ENCODE assay signal across 9 mouse cellular contexts in the genomic region with DNA sequence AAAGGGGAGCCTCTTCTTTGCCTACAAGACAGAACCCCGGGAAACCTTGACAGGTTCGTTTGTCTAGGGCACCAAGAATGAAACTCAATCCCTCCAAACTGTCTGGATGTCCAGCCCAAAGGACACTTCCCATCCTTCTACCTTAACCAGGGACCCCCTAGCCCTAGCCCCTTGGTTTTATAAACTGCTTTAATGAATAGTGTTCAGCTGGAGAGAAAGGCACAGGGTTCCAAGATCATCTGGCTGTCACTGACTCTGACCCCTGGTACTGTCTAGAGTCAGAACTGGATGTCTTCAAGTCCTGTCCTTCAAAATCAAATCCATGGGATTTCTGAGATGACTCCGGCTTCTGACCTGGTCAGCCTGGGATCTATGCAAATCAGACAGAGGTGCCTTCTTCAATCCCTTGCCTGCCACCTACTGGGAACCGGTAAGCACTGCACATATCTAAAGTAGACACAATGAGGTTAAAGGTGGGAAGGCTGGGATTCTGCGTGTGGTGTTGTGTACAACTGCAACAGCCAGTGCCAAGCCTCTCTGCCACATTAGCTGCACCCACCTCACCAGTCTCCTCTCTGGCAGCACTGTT. TPM values are rescaled to one million over a fixed set of nuclear protein-coding genes. Genes with fewer than 3 reads are reported as not detected.
DNase-seq lines count a peak whose midpoint lies in the region; ATAC-seq and TF ChIP-seq lines count a peak whose summit lies in the region.
"Had no signal": no experiment of that assay in that cellular context is flagged by ENCODE, and none has a peak within 500 bp of the region (broad histone marks: within the 10 kb centered on the region; RNA-seq: fewer than 3 reads in every experiment).

No protein-coding gene starts in this region.

- TF ChIP-seq CTCF in bone marrow, adult 2 months (IDR thresholded peaks at IDR 0.05; ENCODE audit: control insufficient read depth, insufficient read depth, low read length): peak; percentile 53
- TF ChIP-seq CTCF in embryonic fibroblast, embryonic 13.5 days (IDR thresholded peaks at IDR 0.05; ENCODE audit: borderline replicate concordance, insufficient read depth, low read length): peak; percentile 48; the same call in 1 of the 2 replicates

- H3K9ac ChIP-seq in hindbrain, embryonic 12.5 days: no peak overlapping the region
- no peak overlapping the region for H3K9ac ChIP-seq in midbrain, embryonic 11.5 days (ENCODE audit: low read length)
- H3K9ac ChIP-seq: limb, embryonic 12.5 days had no signal

- H3K27me3 ChIP-seq in hindbrain, embryonic 12.5 days: peaks cover 1% of the 10 kb centered on the region
- no peaks in the 10 kb centered on the region; the same call in 1 of the 2 replicates for H3K27me3 ChIP-seq in midbrain, embryonic 11.5 days (ENCODE audit: control insufficient read depth, insufficient read depth, low read length)

- no peaks in the 10 kb centered on the region for H3K9me3 ChIP-seq in hindbrain, embryonic 12.5 days (replicated peaks)
- no peaks in the 10 kb centered on the region for H3K9me3 ChIP-seq in midbrain, embryonic 11.5 days (ENCODE audit: control insufficient read depth, low read length)
- H3K9me3 ChIP-seq: limb, embryonic 12.5 days had no signal

- no peak for TF ChIP-seq POLR2A in bone marrow, adult 2 months (IDR thresholded peaks at IDR 0.05; ENCODE audit: borderline replicate concordance, control insufficient read depth, low read depth, low read length)
- no peak for TF ChIP-seq POLR2A in embryonic fibroblast, embryonic 13.5 days (IDR thresholded peaks at IDR 0.05; ENCODE audit: low read depth, low read length)

- peak; percentile 67 for DNase-seq in layer of hippocampus, adult 11-12 months (ENCODE audit: low spot score)
- no peak for DNase-seq in layer of hippocampus, adult 9-10 months (ENCODE audit: low spot score)
- DNase-seq in left cerebral cortex, adult 18-20 months (ENCODE audit: low spot score in 2 of 2): peak; percentile 64 to 72
- peak; percentile 91 for DNase-seq in midbrain, embryonic 11.5 days (ENCODE audit: low spot score, missing footprints)
- peak; percentile 22 to 66 for DNase-seq in spleen, postnatal 10 days (ENCODE audit: low spot score in 2 of 2)

- WGBS in bone marrow, adult 2 months: 12% methylated on average over 5 of the region's 5 CpGs
- 31% methylated on average over 5 of the region's 5 CpGs for WGBS in hindbrain, embryonic 12.5 days
- 30% methylated on average over 5 of the region's 5 CpGs for WGBS in midbrain, embryonic 11.5 days

- no peak overlapping the region for H3K4me3 ChIP-seq in bone marrow, adult 2 months (replicated peaks; ENCODE audit: control insufficient read depth, low read depth, low read length)
- H3K4me3 ChIP-seq in embryonic fibroblast, embryonic 13.5 days (ENCODE audit: insufficient read depth, low read length): no peak overlapping the region
- H3K4me3 ChIP-seq in hindbrain, embryonic 12.5 days: no peak overlapping the region
- H3K4me3 ChIP-seq in midbrain, embryonic 11.5 days (ENCODE audit: low read depth, low read length): no peak overlapping the region
- H3K4me3 ChIP-seq: limb, embryonic 12.5 days had no signal

- H3K4me1 ChIP-seq in bone marrow, adult 2 months (ENCODE audit: control insufficient read depth, insufficient read depth, low read length): no peaks in the 10 kb centered on the region
- H3K4me1 ChIP-seq in embryonic fibroblast, embryonic 13.5 days (ENCODE audit: control insufficient read depth, insufficient read depth, low read length): no peaks in the 10 kb centered on the region
- 0 out of 2 replicates have a peak, but pooled peaks cover 4% of the 10 kb centered on the region for H3K4me1 ChIP-seq in hindbrain, embryonic 12.5 days
- no peaks in the 10 kb centered on the region for H3K4me1 ChIP-seq in midbrain, embryonic 11.5 days (ENCODE audit: control insufficient read depth, insufficient read depth, low read length)
- H3K4me1 ChIP-seq: limb, embryonic 12.5 days had no signal

- 0 out of 2 replicates have a peak, but pooled peaks have one; percentile 50 for ATAC-seq in hindbrain, embryonic 12.5 days (ENCODE audit: low FRiP score)
- ATAC-seq in midbrain, embryonic 11.5 days (ENCODE audit: low FRiP score): peak; percentile 52

- H3K36me3 ChIP-seq in hindbrain, embryonic 12.5 days: no peaks in the 10 kb centered on the region
- no peaks in the 10 kb centered on the region for H3K36me3 ChIP-seq in midbrain, embryonic 11.5 days (ENCODE audit: control insufficient read depth, insufficient read depth, low read length)
- H3K36me3 ChIP-seq: limb, embryonic 12.5 days had no signal

- H3K27ac ChIP-seq in bone marrow, adult 2 months (ENCODE audit: control insufficient read depth, insufficient read depth, low read depth, low read length, poor library complexity): no peak overlapping the region
- H3K27ac ChIP-seq in embryonic fibroblast, embryonic 13.5 days (ENCODE audit: insufficient read depth, low read length): no peak overlapping the region
- no peak overlapping the region for H3K27ac ChIP-seq in hindbrain, embryonic 12.5 days
- no peak overlapping the region for H3K27ac ChIP-seq in midbrain, embryonic 11.5 days (ENCODE audit: low read depth, low read length)
- H3K27ac ChIP-seq: limb, embryonic 12.5 days had no signal

- no peak overlapping the region for H3K4me2 ChIP-seq in hindbrain, embryonic 12.5 days (replicated peaks)
- no peak overlapping the region for H3K4me2 ChIP-seq in midbrain, embryonic 11.5 days
- H3K4me2 ChIP-seq: limb, embryonic 12.5 days had no signal

RNA-seq across cellular contexts. Expression of gene Aipl1, which starts 13.0 kb away (rescaled TPM):
- not detected in 2 replicates for polyA plus RNA-seq in bone marrow, adult 2 months (2011; ENCODE audit: insufficient read depth, insufficient read length, low replicate concordance, missing spikeins)
- 0.20 and 0.30 TPM in 2 replicates for polyA plus RNA-seq in embryonic fibroblast, embryonic 13.5 days (2011; ENCODE audit: insufficient read length, low read depth, missing spikeins)
- 0.25 and 0.40 TPM in 2 replicates for polyA plus RNA-seq in hindbrain, embryonic 12.5 days (2016; fragmentation: Nextera tagmentation; extraction: Ambion mirVana)
- not detected for total RNA-seq in left cerebral cortex, adult 18-20 months (2021)
- 0.15 and 0.44 TPM in 2 replicates for polyA plus RNA-seq in midbrain, embryonic 11.5 days (2014; fragmentation: Nextera tagmentation; extraction: Ambion mirVana)

RNA-seq across cellular contexts. Expression of gene Pimreg, which starts 17.5 kb away (rescaled TPM):
- 6.5 and 14.0 TPM in 2 replicates for polyA plus RNA-seq in bone marrow, adult 2 months (2011; ENCODE audit: insufficient read depth, insufficient read length, low replicate concordance, missing spikeins)
- 26.6 and 32.9 TPM in 2 replicates for polyA plus RNA-seq in embryonic fibroblast, embryonic 13.5 days (2011; ENCODE audit: insufficient read length, low read depth, missing spikeins)
- 98.6 and 104 TPM in 2 replicates for polyA plus RNA-seq in hindbrain, embryonic 12.5 days (2016; fragmentation: Nextera tagmentation; extraction: Ambion mirVana)
- not detected for total RNA-seq in left cerebral cortex, adult 18-20 months (2021)
- polyA plus RNA-seq in midbrain, embryonic 11.5 days (2014; fragmentation: Nextera tagmentation; extraction: Ambion mirVana): 201 and 214 TPM in 2 replicates
